Mouse (Mus musculus): ENCODE results near the gene Tsc2. TPM values are rescaled to one million over a fixed set of nuclear protein-coding genes. Genes with fewer than 3 reads are reported as not detected.

The Tsc2 gene
- polyA plus RNA-seq, 1 experiment from 2014 or later = 65.8 TPM

- Histone ChIP-seq H3K36me3 (ENCODE audit: control insufficient read depth, insufficient read depth, low read length) (no peaks in the 10 kb centered on the region), H3K4me2 (ENCODE audit: low read length) (no peak overlapping the region), H3K4me1 (ENCODE audit: control insufficient read depth, insufficient read depth, low read depth, low read length) (peaks cover 12% of the 10 kb centered on the region), H3K4me3 (ENCODE audit: low read length) (no peak overlapping the region), H3K27me3 (replicated peaks; ENCODE audit: control insufficient read depth, insufficient read depth, low read length) (no peaks in the 10 kb centered on the region), H3K9ac (ENCODE audit: low read depth, low read length) (no peak overlapping the region), H3K27ac (ENCODE audit: low read depth, low read length) (peak overlapping the region; percentile 62), H3K9me3 (ENCODE audit: control insufficient read depth, low read length) (no peaks in the 10 kb centered on the region)
- peak; percentile 51; the same call in 1 of the 2 replicates for ATAC-seq
- WGBS = 58% methylated on average over 3 of the region's 3 CpGs
Measured at GRCm38 (mm10) chr17:24559146-24559545, 73.3 kb downstream of the Tsc2 start.

DNA sequence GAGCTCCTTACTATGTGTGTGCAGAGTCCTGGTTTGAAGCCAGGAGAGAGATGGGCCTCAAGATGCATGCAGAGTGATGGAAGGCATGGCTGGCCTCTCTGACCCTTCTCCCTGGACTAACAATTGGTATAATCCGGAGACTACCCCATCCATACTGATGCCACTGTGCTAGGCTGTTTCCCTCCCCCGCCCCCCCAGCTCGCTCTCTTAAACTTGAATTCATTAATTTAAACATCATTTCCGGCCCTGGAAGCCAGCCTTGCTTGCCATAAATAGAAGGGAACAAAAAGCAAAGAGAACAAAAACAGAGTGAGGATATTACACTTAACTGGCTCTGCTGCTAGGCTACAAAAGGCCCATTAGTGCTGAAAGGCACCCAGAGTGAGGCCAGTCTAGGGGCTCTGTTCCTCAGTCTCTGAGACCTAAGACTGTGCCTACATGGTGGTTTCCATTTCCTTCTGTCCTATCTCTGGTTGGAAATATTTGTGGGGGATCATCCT, 73.8 kb downstream of the Tsc2 start:
- 14% methylated on average over 4 of the region's 4 CpGs for WGBS
- Histone ChIP-seq H3K4me3 (ENCODE audit: low read length) (no peak overlapping the region), H3K36me3 (ENCODE audit: control insufficient read depth, insufficient read depth, low read length) (no peaks in the 10 kb centered on the region), H3K4me2 (ENCODE audit: low read length) (no peak overlapping the region), H3K9ac (ENCODE audit: low read depth, low read length) (no peak overlapping the region), H3K9me3 (ENCODE audit: control insufficient read depth, low read length) (no peaks in the 10 kb centered on the region), H3K27me3 (replicated peaks; ENCODE audit: control insufficient read depth, insufficient read depth, low read length) (no peaks in the 10 kb centered on the region), H3K27ac (ENCODE audit: low read depth, low read length) (peak overlapping the region; percentile 62), H3K4me1 (ENCODE audit: control insufficient read depth, insufficient read depth, low read depth, low read length) (peaks cover 12% of the 10 kb centered on the region)
- peak; percentile 80 for ATAC-seq

GRCm38 (mm10) chr17:24557091-24557490, 75.3 kb downstream of the Tsc2 start:
- 86% methylated on average over 7 of the region's 7 CpGs for WGBS
- H3K36me3 ChIP-seq (ENCODE audit: control insufficient read depth, insufficient read depth, low read length) = no peaks in the 10 kb centered on the region
- no peak overlapping the region for H3K4me3 ChIP-seq (ENCODE audit: low read length)
- H3K9ac ChIP-seq (ENCODE audit: low read depth, low read length) = no peak overlapping the region
- peaks cover 22% of the 10 kb centered on the region for H3K4me1 ChIP-seq (ENCODE audit: control insufficient read depth, insufficient read depth, low read depth, low read length)
- ATAC-seq = no peak
- no peaks in the 10 kb centered on the region for H3K9me3 ChIP-seq (ENCODE audit: control insufficient read depth, low read length)
- no peaks in the 10 kb centered on the region for H3K27me3 ChIP-seq (replicated peaks; ENCODE audit: control insufficient read depth, insufficient read depth, low read length)
- no peak overlapping the region for H3K27ac ChIP-seq (ENCODE audit: low read depth, low read length)
- no peak overlapping the region for H3K4me2 ChIP-seq (ENCODE audit: low read length)

GRCm38 (mm10) chr17:24551050-24551444, 81.4 kb downstream of the Tsc2 start:
- Histone ChIP-seq H3K27ac (ENCODE audit: low read depth, low read length) (peak overlapping the region; percentile 95; the same call in 1 of the 2 replicates), H3K9me3 (ENCODE audit: control insufficient read depth, low read length) (no peaks in the 10 kb centered on the region), H3K9ac (ENCODE audit: low read depth, low read length) (peak overlapping the region; percentile 96), H3K4me2 (ENCODE audit: low read length) (peak overlapping the region; percentile 88), H3K27me3 (replicated peaks; ENCODE audit: control insufficient read depth, insufficient read depth, low read length) (0 out of 2 replicates have a peak, but pooled peaks cover 3% of the 10 kb centered on the region), H3K36me3 (ENCODE audit: control insufficient read depth, insufficient read depth, low read length) (no peaks in the 10 kb centered on the region), H3K4me1 (ENCODE audit: control insufficient read depth, insufficient read depth, low read depth, low read length) (peaks cover 27% of the 10 kb centered on the region), H3K4me3 (ENCODE audit: low read length) (peak overlapping the region; percentile 89)
- 55% methylated on average over 3 of the region's 3 CpGs for WGBS
- ATAC-seq = no peak

- 0 out of 2 replicates have a peak, but pooled peaks cover 3% of the 10 kb centered on the region for H3K27me3 ChIP-seq (replicated peaks; ENCODE audit: control insufficient read depth, insufficient read depth, low read length)
- WGBS = under 1% methylated on average over 44 of the region's 44 CpGs
- H3K9ac ChIP-seq (ENCODE audit: low read depth, low read length) = peak overlapping the region; percentile 96
- H3K4me2 ChIP-seq (ENCODE audit: low read length) = peak overlapping the region; percentile 88
- peak overlapping the region; percentile 89 for H3K4me3 ChIP-seq (ENCODE audit: low read length)
- peak; percentile 74 for ATAC-seq
- peak overlapping the region; percentile 95 for H3K27ac ChIP-seq (ENCODE audit: low read depth, low read length)
- H3K4me1 ChIP-seq (ENCODE audit: control insufficient read depth, insufficient read depth, low read depth, low read length) = peaks cover 27% of the 10 kb centered on the region
- no peaks in the 10 kb centered on the region for H3K36me3 ChIP-seq (ENCODE audit: control insufficient read depth, insufficient read depth, low read length)
- H3K9me3 ChIP-seq (ENCODE audit: control insufficient read depth, low read length) = no peaks in the 10 kb centered on the region
Measured at GRCm38 (mm10) chr17:24550416-24551049, 81.9 kb downstream of the Tsc2 start.

DNA sequence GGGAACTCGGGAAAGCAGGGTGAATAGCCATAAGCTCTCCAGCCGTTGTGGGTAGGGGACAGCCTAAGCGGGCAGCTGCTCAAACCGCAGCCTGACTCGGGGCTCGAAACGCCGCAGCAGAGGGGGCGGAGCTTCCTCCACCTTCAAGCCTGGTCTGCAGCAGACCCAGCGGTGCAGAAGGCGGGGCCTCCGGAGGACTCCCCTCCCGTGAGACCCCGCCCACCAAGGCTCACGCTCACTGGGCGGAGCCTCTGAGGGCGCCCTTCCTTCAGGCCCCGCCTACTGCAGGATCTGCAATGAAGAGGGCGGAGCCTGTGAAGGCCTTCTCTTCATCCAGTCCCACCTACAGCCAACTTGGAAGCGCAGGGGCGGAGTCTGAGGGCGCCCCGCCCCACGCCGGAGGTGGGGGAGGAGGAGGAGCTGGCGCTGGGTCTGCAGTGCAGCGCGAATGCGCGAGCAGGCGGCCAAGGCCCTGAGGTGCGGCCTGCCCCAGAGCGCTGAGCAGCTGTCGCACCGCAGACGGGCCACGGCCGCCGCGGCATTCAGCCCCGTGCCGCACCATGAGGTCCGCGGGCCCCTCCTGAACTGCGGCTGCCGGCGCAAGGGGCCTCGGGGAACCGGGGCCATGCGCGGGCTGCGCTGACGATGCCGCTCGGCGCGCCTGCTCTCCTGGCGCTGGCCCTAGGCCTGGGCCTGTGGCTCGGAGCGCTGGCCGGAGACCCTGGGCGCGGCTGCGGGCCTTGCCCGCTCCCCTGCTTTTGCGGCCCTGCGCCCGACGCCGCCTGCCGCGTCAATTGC, 82.6 kb downstream of the Tsc2 start, which contains the start of gene Pkd1:
Gene Pkd1, plus strand, starts transcription at position 217 of the 798 bp plus-strand sequence.
- peak within 1 kb of the TSS; percentile 88 for H3K4me2 ChIP-seq (ENCODE audit: low read length)
- H3K27me3 ChIP-seq (replicated peaks; ENCODE audit: control insufficient read depth, insufficient read depth, low read length) = 0 out of 2 replicates have a peak, but pooled peaks cover 3% of the 10 kb centered on the region
- peak; percentile 96 for ATAC-seq
- H3K9ac ChIP-seq (ENCODE audit: low read depth, low read length) = peak within 1 kb of the TSS; percentile 96
- 0% methylated on average over 58 of the region's 72 CpGs for WGBS
- H3K4me1 ChIP-seq (ENCODE audit: control insufficient read depth, insufficient read depth, low read depth, low read length) = peaks cover 27% of the 10 kb centered on the region
- H3K4me3 ChIP-seq (ENCODE audit: low read length) = peak within 1 kb of the TSS; percentile 89
- H3K36me3 ChIP-seq (ENCODE audit: control insufficient read depth, insufficient read depth, low read length) = no peaks in the 10 kb centered on the region
- peak within 1 kb of the TSS; percentile 95 for H3K27ac ChIP-seq (ENCODE audit: low read depth, low read length)
- no peaks in the 10 kb centered on the region for H3K9me3 ChIP-seq (ENCODE audit: control insufficient read depth, low read length)

- Histone ChIP-seq H3K4me2 (ENCODE audit: low read length) (peak overlapping the region; percentile 88), H3K27ac (ENCODE audit: low read depth, low read length) (peak overlapping the region; percentile 49), H3K36me3 (ENCODE audit: control insufficient read depth, insufficient read depth, low read length) (no peaks in the 10 kb centered on the region), H3K4me3 (ENCODE audit: low read length) (peak overlapping the region; percentile 89), H3K9me3 (ENCODE audit: control insufficient read depth, low read length) (no peaks in the 10 kb centered on the region), H3K27me3 (replicated peaks; ENCODE audit: control insufficient read depth, insufficient read depth, low read length) (0 out of 2 replicates have a peak, but pooled peaks cover 3% of the 10 kb centered on the region), H3K9ac (ENCODE audit: low read depth, low read length) (peak overlapping the region; percentile 96), H3K4me1 (ENCODE audit: control insufficient read depth, insufficient read depth, low read depth, low read length) (peaks cover 27% of the 10 kb centered on the region)
- peak; percentile 29 for ATAC-seq
- WGBS = 5% methylated on average over 23 of the region's 23 CpGs
Measured at GRCm38 (mm10) chr17:24548921-24549617, 83.4 kb downstream of the Tsc2 start.

DNA sequence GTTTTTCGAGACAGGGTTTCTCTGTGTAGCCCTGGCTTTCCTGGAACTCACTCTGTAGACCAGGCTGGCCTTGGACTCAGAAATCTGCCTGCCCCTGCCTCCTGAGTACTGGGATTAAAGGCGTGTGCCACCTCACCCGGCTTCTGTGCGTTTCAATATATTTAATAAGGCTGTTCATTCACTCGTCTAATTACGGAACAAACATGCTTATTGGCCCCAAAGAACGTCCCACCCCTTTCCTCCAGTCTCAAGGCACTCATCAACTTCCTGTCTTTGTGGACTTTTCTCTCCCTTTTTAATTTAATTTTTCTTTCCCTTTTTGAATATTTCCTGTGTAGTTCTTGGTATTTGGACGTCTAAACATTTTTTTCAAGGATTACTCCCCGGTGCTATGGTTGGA, 84.0 kb downstream of the Tsc2 start:
- 32% methylated on average over 9 of the region's 9 CpGs for WGBS
- 0 out of 2 replicates have a peak, but pooled peaks cover 3% of the 10 kb centered on the region for H3K27me3 ChIP-seq (replicated peaks; ENCODE audit: control insufficient read depth, insufficient read depth, low read length)
- peak overlapping the region; percentile 89 for H3K4me3 ChIP-seq (ENCODE audit: low read length)
- H3K36me3 ChIP-seq (ENCODE audit: control insufficient read depth, insufficient read depth, low read length) = no peaks in the 10 kb centered on the region
- no peak for ATAC-seq
- no peak overlapping the region for H3K9ac ChIP-seq (ENCODE audit: low read depth, low read length)
- H3K9me3 ChIP-seq (ENCODE audit: control insufficient read depth, low read length) = no peaks in the 10 kb centered on the region
- H3K27ac ChIP-seq (ENCODE audit: low read depth, low read length) = no peak overlapping the region
- peak overlapping the region; percentile 88 for H3K4me2 ChIP-seq (ENCODE audit: low read length)
- peaks cover 27% of the 10 kb centered on the region for H3K4me1 ChIP-seq (ENCODE audit: control insufficient read depth, insufficient read depth, low read depth, low read length)
